Mouse (Mus musculus): ENCODE measurements around the gene Sptssb. TPM values are rescaled to one million over a fixed set of nuclear protein-coding genes. Genes with fewer than 3 reads are reported as not detected.

Gene Sptssb
- 1 to 10 TPM; 2.1 TPM for total RNA-seq (2021)
- long read RNA-seq, experiment 1, partial matches to known transcripts, result 0 of 2 reads
- long read RNA-seq, experiment 1, other reads (novel, unspliced or antisense), result 0 of 2 reads
- long read RNA-seq, experiment 2, partial matches to known transcripts, result 0 of 1 reads
- long read RNA-seq, experiment 2, other reads (novel, unspliced or antisense), result 0 of 1 reads

DNA sequence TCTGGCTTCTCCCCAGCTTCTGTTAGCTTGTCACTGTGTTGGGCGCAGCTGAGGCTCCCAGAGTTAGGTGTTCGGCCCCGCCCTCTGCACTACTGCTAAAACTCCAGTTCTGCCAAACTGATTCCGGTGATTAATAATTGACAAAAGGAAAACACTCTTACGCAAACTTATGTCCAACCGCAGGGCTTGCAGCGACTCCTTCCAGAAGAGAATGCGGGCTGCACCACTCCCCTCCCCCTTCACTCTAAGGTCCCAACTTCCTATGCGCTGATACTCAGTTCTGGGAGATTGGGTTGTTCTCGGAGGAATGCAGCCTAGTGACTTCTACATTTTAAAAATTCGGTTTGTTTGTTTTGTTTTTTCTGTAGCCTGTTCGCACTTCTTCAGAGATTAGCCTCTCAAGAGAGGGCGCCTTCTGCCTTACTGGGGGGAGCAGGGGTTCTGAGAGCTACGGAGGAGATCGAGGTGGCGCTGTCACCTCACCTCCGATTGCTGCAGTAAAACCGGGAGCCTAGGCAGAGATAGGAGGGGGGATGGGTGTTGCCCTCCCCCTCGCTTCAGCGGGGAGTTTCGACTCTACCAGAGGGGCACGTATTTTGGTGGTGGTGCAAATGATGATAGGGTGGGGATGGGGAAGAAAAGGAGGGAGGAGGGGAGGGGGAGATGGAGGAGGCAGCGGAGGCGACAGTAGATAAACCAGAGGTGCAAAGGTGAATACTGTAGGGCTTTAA, at the start of gene Sptssb:
Gene Sptssb, minus strand, starts transcription at position 83 of the 731 bp plus-strand sequence.
- Histone ChIP-seq H3K27ac (peak within 1 kb of the TSS; percentile 70), H3K4me3 (peak within 1 kb of the TSS; percentile 52)
- peak; percentile 26 for TF ChIP-seq CTCF (conservative IDR thresholded peaks at IDR 0.05)
- DNase-seq (ENCODE audit: low spot score in 2 of 2), result peak; percentile 5 to 19

GRCm38 (mm10) chr3:69908074-69908473, 48.3 kb upstream of the Sptssb start:
- no peak overlapping the region for H3K27ac ChIP-seq
- no peak for DNase-seq (ENCODE audit: low spot score in 2 of 2)
- no peak overlapping the region for H3K4me3 ChIP-seq
- TF ChIP-seq CTCF (conservative IDR thresholded peaks at IDR 0.05), result peak; percentile 87

DNA sequence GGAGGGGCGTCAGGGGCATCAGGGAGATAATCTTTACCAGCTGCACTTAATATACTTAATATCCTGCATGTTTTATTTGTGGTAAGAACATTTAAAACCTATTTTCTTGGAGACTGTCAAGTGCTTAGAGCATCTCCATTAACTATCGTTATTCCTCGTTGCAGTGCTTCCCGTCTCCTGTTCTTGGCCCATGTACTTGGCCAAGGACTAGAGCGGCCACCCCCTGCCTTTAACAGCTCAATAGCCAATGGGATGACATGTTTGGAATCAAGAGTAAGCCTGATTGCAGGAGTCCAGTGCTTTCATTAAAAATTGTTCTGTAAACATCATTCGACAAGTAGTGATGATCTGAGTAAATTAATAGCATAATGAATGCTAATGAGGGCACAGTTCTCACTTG, 47.8 kb upstream of the Sptssb start:
- no peak for DNase-seq (ENCODE audit: low spot score in 2 of 2)
- TF ChIP-seq CTCF (conservative IDR thresholded peaks at IDR 0.05), result no peak
- no peak overlapping the region for H3K4me3 ChIP-seq
- no peak overlapping the region for H3K27ac ChIP-seq

DNA sequence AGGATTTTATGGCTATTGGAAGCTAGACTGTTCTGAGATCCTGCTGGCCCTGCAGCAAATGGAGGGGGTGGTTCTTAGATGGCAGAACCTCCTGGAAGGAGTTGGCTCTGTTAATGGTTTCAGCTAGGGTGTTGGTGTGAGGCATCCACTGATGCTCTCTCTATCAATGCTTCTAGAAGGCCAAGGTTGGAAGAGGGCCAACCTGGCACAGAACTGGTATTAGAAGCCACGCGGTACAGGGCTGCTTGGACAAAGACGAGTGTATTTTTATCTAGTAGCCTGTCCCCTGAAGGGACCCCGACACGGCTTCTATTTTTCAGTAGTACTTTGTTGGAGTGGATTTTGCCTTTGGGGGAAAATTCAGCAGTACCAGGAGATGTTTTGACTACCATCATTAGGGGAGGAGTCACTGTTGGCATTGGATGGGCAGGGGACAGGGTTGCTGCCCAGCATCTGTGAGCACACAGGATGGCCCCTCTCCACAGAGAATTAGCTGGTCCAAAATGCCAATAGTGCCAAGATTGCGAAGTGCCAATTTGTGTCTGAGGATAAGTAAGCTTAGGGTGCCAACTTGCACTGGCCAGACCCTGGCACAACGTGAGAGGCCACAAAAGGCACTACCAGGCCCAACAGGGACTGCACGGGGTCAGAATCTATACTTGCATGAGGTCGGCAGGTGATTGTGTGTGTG, 43.2 kb upstream of the Sptssb start:
- Histone ChIP-seq H3K27ac (no peak overlapping the region), H3K4me3 (no peak overlapping the region)
- no peak for TF ChIP-seq CTCF (conservative IDR thresholded peaks at IDR 0.05)
- DNase-seq (ENCODE audit: low spot score in 2 of 2), result no peak

GRCm38 (mm10) chr3:69902382-69902781, 42.6 kb upstream of the Sptssb start:
- no peak for TF ChIP-seq CTCF (conservative IDR thresholded peaks at IDR 0.05)
- H3K27ac ChIP-seq, result no peak overlapping the region
- no peak for DNase-seq (ENCODE audit: low spot score in 2 of 2)
- H3K4me3 ChIP-seq, result no peak overlapping the region

GRCm38 (mm10) chr3:69901874-69902381, 42.2 kb upstream of the Sptssb start:
- DNase-seq (ENCODE audit: low spot score in 2 of 2), result no peak
- TF ChIP-seq CTCF (conservative IDR thresholded peaks at IDR 0.05), result peak; percentile 35
- Histone ChIP-seq H3K27ac (no peak overlapping the region), H3K4me3 (no peak overlapping the region)

DNA sequence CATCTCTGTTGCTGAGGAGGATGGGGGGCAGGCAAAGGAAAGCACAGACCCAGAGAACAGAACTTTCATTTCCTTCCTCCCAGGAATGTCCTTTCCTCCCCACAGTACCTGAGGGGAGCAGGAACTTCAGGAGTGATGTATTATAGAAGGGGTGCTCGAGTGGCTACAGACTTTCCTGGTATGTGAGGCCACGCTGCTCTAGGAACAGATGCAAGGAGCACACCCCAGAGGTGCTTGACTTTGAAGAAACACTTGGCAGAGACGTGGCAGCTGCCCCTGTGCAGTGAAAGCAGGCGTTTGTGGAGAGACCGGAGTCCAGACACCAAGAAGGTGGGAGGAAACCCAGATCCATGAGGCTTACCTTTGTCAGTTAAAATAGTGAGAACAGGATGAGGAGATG, 40.6 kb upstream of the Sptssb start:
- DNase-seq (ENCODE audit: low spot score in 2 of 2), result no peak
- TF ChIP-seq CTCF (conservative IDR thresholded peaks at IDR 0.05), result no peak
- Histone ChIP-seq H3K4me3 (no peak overlapping the region), H3K27ac (no peak overlapping the region)

DNA sequence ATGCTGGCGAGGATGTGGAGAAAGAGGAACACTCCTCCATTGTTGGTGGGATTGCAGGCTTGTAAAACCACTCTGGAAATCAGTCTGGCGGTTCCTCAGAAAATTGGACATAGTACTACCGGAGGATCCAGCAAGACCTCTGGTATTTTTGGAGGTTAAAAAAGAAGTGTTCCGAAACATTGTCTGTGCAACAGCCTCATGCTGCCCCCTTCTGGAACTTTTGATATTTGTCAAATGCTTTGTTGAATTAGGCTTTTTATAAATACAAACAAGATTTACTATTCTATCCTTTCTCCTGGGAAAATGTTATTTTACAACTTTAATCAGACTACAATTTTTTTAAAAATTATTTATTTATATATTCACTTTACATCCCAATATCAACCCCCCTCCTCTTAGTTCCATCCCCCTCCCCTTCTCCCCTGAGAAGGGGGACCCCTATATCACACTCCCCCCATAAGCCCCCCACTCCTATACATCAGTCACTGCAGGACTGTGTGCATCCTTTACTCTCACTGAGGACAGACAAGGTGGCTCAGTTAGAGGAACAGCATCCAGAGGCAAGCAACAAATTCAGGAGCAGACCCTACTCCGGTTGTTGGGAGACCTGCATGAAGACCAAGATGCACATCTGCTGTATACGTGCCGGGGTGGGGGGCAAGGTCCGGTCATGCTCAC, 38.3 kb upstream of the Sptssb start:
- Histone ChIP-seq H3K4me3 (no peak overlapping the region), H3K27ac (no peak overlapping the region)
- DNase-seq (ENCODE audit: low spot score in 2 of 2), result peak; percentile 44 to 71
- peak; percentile 80 for TF ChIP-seq CTCF (conservative IDR thresholded peaks at IDR 0.05)

- no peak for DNase-seq (ENCODE audit: low spot score in 2 of 2)
- no peak; the same call in 1 of the 2 replicates for TF ChIP-seq CTCF (conservative IDR thresholded peaks at IDR 0.05)
- H3K4me3 ChIP-seq, result no peak overlapping the region
- no peak overlapping the region for H3K27ac ChIP-seq
Measured at GRCm38 (mm10) chr3:69895516-69895915, 35.8 kb upstream of the Sptssb start.

- H3K27ac ChIP-seq, result no peak overlapping the region
- no peak for TF ChIP-seq CTCF (conservative IDR thresholded peaks at IDR 0.05)
- H3K4me3 ChIP-seq, result no peak overlapping the region
- no peak for DNase-seq (ENCODE audit: low spot score in 2 of 2)
Measured at GRCm38 (mm10) chr3:69892187-69893094, 32.7 kb upstream of the Sptssb start.

DNA sequence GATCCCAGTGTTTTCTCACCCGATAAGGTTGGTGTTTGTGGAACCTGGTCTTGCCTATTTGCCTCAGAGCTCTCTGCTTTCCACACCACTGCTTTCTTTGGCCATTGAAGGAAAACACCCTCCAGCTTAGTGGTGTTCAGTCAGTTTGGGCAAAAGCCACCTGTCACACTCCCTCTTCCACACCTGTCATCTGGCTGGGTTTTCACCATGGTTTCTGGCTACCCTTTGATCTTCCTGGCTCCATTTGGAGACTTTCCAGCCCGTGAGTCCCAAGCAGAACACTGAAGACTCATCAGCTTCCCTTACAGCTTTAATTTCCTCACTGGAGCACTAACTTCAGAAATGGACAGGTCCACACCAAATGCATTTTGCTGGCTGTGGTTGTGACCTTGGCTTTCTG, 26.1 kb upstream of the Sptssb start:
- no peak overlapping the region for H3K4me3 ChIP-seq
- no peak for DNase-seq (ENCODE audit: low spot score in 2 of 2)
- no peak overlapping the region for H3K27ac ChIP-seq
- TF ChIP-seq CTCF (conservative IDR thresholded peaks at IDR 0.05), result no peak

DNA sequence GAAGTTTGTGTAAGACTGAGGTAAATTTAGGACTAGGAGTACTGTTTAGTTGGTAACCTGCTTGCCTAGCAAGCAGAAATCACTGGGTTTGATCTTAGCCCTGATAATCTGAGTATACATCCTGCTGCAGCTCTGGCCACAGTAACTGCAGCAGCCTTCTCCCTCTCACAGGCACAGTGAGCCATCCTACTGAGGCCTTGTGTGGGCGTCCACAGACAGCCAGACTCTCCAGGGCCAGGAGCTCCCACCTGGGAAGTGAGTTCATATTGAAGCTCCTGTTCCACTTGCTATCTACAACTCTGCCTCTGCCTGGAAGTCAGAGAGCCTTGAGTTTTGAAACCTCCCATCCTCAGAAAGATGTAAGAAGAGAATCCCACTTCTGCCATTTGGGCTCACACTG, 24.0 kb upstream of the Sptssb start:
- no peak for DNase-seq (ENCODE audit: low spot score in 2 of 2)
- Histone ChIP-seq H3K27ac (no peak overlapping the region), H3K4me3 (no peak overlapping the region)
- TF ChIP-seq CTCF (conservative IDR thresholded peaks at IDR 0.05), result no peak

All from layer of hippocampus, adult 2 months (tissue).